Mouse (Mus musculus) cerebellum, postnatal 25 days (tissue): ENCODE measurements around the gene Bnip3.

Experiments used
- DNase-seq, 2 experiments: peaks; one replicate each; pipeline ENCODE4 v3.0.0; 2021; ENCODE audit warnings: mixed read lengths in 2 of 2

Bnip3 gene

DNA sequence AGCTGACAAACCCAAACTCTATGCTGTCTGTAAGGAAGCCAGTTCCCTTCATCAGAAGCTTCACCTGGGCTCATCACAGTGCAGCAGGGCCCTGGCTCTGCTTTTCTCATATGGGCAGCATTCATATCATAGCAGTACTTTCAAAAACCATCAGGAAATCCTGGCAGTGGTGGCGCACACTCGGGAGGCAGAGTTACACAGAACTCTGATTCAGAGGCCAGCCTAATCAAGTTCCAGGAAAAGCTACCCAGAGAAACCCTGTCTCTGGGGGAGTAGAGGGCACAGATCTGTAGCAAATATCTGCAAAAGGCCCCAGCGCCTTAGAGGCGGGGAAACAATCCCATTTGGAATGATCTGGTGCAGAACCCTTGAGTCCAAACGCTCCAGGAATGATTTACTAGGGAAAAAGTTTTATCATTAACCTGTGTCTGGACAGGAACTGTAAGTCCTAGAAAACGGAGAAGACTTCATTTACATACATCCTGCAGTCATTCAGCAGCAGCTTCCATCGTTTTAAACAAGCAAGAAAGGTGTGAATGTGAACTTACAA, 5.4 kb downstream of the Bnip3 start:
- no peak for DNase-seq

DNA sequence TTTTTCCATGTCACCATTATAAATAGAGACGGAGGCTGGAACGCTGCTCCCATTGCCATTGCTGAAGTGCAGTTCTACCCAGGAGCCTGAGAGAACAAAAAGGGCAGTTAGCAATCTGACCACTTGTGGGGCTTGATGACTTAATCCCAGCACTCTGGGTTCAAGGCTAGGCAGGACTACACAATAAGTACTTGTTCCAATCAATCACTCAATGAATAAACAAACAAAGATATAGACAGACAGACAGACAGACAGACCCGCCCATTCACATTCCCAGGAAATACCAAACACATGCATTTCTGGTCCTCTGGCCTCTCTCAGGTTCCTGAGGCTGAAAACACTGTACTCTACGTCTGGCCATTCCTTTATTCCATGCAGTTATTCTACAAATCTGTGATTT, 10.6 kb downstream of the Bnip3 start:
- DNase-seq: no peak

GRCm38 (mm10) chr7:138898122-138898521, 11.2 kb downstream of the Bnip3 start:
- DNase-seq: no peak

DNA sequence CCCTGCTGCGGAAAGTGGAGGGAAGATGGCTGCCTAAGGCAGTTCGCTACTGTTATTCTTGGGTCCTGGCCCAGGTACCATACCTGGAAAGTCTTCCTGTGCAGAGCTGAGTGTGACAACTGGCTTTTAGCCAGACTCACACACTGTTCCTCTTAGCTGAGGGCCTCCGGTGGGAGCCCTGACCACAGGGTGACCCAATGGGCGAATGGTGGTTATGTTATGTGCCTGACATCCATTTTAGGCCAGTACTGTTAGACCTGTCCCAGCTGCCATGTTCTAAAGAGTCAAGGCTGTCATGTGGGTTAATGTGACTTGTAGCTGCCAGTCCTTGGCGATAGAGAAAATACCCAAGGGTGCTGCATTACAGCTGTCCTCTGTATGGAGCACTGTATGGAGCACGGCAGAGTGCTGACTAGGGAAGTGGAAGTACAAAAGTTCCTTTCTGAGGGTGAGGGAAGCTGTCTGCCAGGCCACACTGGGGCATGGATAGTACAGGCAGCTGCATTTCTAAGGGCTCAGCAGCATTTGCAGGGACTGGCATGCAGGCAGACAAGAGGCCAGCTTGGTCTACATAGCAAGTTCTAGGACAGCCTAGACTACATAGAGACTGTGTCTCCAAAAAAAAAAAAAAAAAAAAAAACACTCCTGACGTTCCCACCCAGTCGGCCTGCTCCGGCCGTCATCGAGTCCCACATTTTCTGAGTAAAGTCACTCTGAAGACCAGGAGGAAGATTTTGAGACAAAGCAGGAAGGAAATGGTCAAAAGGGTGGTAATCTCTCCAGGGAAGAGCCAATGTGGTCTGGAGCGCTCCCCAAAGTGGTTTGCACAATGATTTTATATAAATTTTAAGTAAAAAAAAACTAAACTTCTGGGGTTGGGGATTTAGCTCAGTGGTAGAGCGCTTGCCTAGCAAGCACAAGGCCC, 23.7 kb downstream of the Bnip3 start:
- DNase-seq: no peak

DNA sequence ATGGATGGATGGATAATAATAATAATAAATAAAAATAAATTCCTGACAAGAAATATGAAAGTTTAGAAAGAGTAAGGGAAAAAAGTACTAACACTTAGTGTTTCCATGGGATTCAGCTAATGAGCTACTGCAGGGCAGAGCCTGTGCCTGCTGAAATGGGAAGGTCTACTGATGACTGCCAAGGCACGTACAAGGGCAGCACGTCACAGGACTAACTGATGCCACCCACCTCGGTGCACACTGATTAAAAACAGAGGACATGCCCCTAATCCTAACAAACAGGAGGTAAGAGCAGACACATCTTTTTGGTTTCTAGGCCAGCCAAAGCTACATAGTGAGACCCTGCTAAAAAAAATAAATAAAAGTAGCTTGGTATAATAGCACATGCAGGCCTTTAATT, 25.6 kb downstream of the Bnip3 start:
- DNase-seq: no peak

GRCm38 (mm10) chr7:138875031-138875430, 34.3 kb downstream of the Bnip3 start:
- DNase-seq: peak in 1 of 2 experiments; percentile 22

DNA sequence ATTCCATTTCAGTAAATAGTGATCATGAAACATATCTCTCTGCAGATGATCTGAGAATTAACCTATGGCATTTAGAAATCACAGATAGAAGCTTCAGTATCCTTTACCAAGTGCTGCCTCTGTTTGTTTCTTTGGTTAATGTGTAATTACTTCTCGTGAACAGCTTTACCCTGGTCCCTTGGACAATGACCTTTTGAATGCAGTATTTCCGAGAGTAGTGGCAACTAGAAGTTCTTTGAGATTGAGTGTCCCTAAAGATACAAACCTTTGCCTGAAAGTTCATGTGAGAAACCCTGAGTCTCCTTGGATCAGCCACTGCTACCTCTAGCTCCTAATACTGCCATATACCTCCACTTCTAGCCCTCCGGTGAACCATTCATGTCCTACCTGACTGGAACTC, 36.4 kb downstream of the Bnip3 start:
- DNase-seq: no peak

GRCm38 (mm10) chr7:138868316-138868715, 41.0 kb downstream of the Bnip3 start:
- DNase-seq: no peak

GRCm38 (mm10) chr7:138867286-138867685, 42.0 kb downstream of the Bnip3 start:
- DNase-seq: no peak

DNA sequence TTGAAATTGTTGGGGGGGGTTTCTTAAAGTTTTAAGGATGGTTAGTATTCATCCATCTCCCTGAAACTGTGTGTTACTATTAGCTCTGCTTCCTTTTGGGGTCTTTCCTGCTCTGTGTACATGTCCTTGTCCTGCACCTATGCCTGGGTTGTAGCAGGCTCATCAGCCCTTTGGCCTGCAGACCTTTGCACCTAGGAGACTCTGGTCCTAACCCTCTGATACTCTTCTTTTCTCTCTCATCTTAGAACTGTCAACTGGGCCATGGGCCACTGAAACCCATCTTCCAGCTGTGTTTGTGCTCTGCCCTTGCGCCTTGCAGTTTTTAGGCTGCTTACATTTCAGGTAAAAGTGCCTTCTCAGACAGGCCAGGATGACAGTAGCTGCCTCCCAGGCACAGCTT, 44.5 kb downstream of the Bnip3 start:
- no peak for DNase-seq

DNA sequence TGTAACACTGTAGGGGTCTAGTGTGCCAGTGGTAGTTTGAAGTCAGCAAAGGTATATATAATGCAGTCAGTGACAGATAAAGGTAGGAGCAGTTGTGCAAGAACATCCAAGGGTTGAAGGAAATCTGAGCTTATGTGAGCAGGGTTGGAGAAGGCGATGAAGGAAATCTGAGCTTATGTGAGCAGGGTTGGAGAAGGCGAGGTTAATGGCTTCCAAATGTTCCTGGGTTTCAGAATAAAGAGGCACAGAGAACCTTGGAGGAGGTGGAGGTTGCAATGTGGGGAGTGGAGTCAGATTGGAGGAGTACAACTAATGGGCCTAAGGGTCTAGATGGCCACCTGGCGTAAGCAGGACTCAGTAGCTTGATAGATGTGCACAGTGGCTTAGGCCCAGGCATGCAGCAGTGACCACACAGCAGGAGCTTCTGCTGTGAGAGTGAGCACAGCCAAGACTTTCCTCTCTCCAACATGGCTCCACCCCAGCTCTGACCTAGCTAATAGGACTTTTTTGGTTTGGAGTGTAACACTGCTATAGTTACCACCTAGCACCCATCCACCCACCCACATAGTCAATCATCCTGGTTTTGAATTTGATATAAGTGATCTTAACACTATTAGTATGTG, 45.3 kb downstream of the Bnip3 start:
- peak; percentile 37 to 53 for DNase-seq

GRCm38 (mm10) chr7:138856670-138857069, 52.6 kb downstream of the Bnip3 start:
- peak in 1 of 2 experiments; percentile 44 for DNase-seq

- DNase-seq: no peak
These were observed 55.1 kb downstream of the Bnip3 start for GRCm38 (mm10) chr7:138854201-138854600.

DNA sequence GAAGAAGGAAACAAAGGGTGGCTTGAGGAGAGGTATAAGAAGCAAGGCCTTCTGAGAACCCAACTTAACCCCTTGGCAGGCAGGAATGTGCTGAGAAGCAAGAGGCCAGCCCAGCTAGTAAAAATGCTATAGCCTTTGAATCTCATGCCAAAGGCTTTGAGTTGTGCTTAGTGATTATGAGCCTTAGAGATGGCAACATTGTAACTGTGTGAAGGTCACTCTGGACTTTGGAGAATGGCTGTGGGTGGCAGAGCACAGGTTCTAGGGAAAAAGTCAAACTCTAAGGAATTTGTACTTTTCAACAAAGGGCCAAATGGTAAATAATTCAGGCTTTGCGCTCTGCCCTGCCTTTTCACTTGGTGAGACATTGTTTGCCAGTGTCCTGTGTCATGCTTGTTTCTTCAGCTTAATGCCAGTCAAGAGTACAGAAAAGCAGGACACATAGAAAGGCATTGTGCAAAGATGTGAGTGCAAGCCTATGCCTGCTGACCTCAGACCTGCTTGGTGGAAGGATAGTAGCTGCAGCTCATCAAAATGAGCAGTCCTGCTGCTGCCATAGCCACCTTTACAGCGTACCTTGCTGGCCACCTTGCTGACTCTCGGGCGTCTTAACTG, 55.8 kb downstream of the Bnip3 start:
- no peak for DNase-seq

- DNase-seq: no peak
These were observed 59.2 kb downstream of the Bnip3 start for GRCm38 (mm10) chr7:138850083-138850482.

DNA sequence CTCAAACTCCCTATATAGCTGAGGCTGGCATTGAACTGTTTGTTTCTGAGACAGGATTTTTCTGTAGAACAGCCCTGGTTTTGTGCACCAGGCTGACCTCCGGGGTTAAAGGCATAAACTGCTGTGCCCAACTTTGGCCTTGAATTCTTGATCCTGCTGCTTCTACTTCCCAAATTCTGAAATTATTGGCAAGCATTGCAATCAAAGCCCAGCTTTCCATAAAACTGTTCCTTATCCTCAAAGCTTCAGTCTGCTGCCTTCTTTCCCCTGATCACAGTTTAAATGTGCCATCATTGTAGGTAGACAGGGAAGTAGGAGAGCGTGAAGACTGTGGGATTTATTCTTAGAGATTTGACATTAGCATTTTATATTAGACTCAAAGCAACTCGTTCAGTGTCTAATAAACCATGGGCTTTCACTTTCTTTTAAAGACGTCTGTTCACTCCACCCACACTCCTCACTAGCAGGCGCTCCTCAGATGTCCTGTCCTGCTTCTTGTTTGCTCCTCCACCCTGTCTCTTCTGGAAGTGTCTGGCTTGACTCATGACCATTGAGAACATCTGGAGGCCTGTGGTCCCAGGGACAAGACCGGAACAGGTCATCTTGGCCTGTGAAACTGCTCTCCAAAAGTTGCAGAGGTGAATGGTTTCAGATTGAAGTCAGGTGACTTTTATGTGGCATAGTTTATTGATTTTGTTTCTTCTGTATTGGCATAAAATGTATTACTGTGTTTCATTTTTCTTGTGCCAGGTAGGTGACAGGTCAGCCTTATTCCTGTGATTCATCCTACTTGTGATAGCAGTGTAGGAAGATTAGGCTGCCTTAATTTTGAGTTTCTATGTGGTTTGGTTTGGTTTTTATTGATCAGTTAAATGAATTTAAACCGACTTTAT, 61.0 kb downstream of the Bnip3 start:
- no peak for DNase-seq

- no peak for DNase-seq
These were observed 61.8 kb downstream of the Bnip3 start for GRCm38 (mm10) chr7:138847316-138848027.

- DNase-seq: no peak
These were observed 62.8 kb downstream of the Bnip3 start for GRCm38 (mm10) chr7:138846502-138846991.

- peak; percentile 98 to 99 for DNase-seq
These were observed 63.6 kb downstream of the Bnip3 start, which contains the start of the genes Ppp2r2d and Mapk1ip1 for GRCm38 (mm10) chr7:138845544-138846391. Gene Ppp2r2d, plus strand, starts transcription at chr7:138846079. Gene Mapk1ip1, minus strand, starts transcription at chr7:138846273.

GRCm38 (mm10) chr7:138845111-138845510, 64.2 kb downstream of the Bnip3 start:
- no peak for DNase-seq
